Mouse (Mus musculus) liver, embryonic 11.5 days (tissue): ENCODE measurements around the gene Ddb2. TPM values are rescaled to one million over a fixed set of nuclear protein-coding genes. Genes with fewer than 3 reads are reported as not detected.
A peak's percentile ranks its signal among the peaks of the same experiment; 100 is the strongest.
"Not testable (repeated sequence)": the region's sequence is repeated elsewhere in the genome, so short reads cannot be mapped to it uniquely, and the experiment has no call there.

Source experiments
- ATAC-seq: fragments of 200-750 bp; cut with Nextera tagmentation; replicated peaks from 2 replicates; pipeline ENCODE4 v1.8.0; 2017; ENCODE audit warnings: moderate number of reproducible peaks, mild to moderate bottlenecking, moderate TSS enrichment, moderate library complexity; ENCODE audit not compliant: low FRiP score
- DNase-seq: peaks from one replicate; pipeline ENCODE4 v3.0.0-alpha.2; 2017; ENCODE audit warnings: low spot score
- H3K27ac ChIP-seq: fragments of 300-500 bp; sonication (generic); 2 replicates; pipeline ENCODE4 v1.5.1; 2014; ENCODE audit warnings: mild to moderate bottlenecking, low read depth, low read length, control low read depth
- H3K27me3 ChIP-seq: fragments of 300-500 bp; sonication (generic); replicated peaks from 2 replicates; pipeline ENCODE4 v1.6.1; 2014; ENCODE audit warnings: low read length, mixed read lengths; ENCODE audit not compliant: control insufficient read depth, insufficient read depth
- H3K36me3 ChIP-seq: fragments of 300-500 bp; sonication (generic); 2 replicates; pipeline ENCODE4 v1.6.1; 2014; ENCODE audit warnings: mild to moderate bottlenecking, low read length, moderate library complexity, mixed read lengths; ENCODE audit not compliant: control insufficient read depth, insufficient read depth
- H3K4me1 ChIP-seq: fragments of 300-500 bp; sonication (generic); replicated peaks from 2 replicates; pipeline ENCODE4 v1.6.1; 2014; ENCODE audit warnings: low read length, mixed read lengths; ENCODE audit not compliant: control insufficient read depth, insufficient read depth
- H3K4me2 ChIP-seq: fragments of 300-500 bp; sonication (generic); 2 replicates; pipeline ENCODE4 v1.6.1; 2014; ENCODE audit warnings: mild to moderate bottlenecking, control low read depth, moderate library complexity
- H3K4me3 ChIP-seq: fragments of 300-500 bp; sonication (generic); 2 replicates; pipeline ENCODE4 v1.5.1; 2014; ENCODE audit warnings: low read depth, low read length, control low read depth
- H3K9ac ChIP-seq: fragments of 300-500 bp; sonication (generic); 2 replicates; pipeline ENCODE4 v1.6.1; 2014; ENCODE audit warnings: low read depth, low read length, control low read depth
- H3K9me3 ChIP-seq: fragments of 300-500 bp; sonication (generic); 2 replicates; pipeline ENCODE4 v1.6.1; 2016; ENCODE audit warnings: low read length, inconsistent platforms, mixed read lengths; ENCODE audit not compliant: control insufficient read depth
- WGBS: fragments of 180-500 bp; shearing (Covaris S2); extraction: QIAGEN DNeasy Blood & Tissue Kit; methylation state at CpG from one replicate; pipeline ENCODE4 v1.1.7; 2014; 5-methylcytosine and 5-hydroxymethylcytosine counted together
- polyA plus RNA-seq: library from polyadenylated mRNA; unstranded; fragments of >200 nt; fragmentation: Nextera tagmentation; extraction: Ambion mirVana; gene quantifications from 2 replicates; pipeline ENCODE4 v1.2.1, GENCODE M21; 2014

Ddb2 gene
- polyA plus RNA-seq, 1 experiment from 2014 or later: 15.3 TPM

- WGBS: 47% methylated on average over 5 of the region's 5 CpGs
- H3K27me3 ChIP-seq: no peaks in the 10 kb centered on the region
- no peaks in the 10 kb centered on the region for H3K36me3 ChIP-seq
- no peak overlapping the region for H3K4me3 ChIP-seq
- no peak overlapping the region for H3K9ac ChIP-seq
- no peak overlapping the region for H3K4me2 ChIP-seq
- peak overlapping the region; percentile 36; the same call in 1 of the 2 replicates for H3K27ac ChIP-seq
- peaks cover 13% of the 10 kb centered on the region for H3K4me1 ChIP-seq
- no peak for DNase-seq
- peak; percentile 90 for ATAC-seq
- no peaks in the 10 kb centered on the region for H3K9me3 ChIP-seq
Observed at GRCm38 (mm10) chr2:91244557-91245228, 7.9 kb upstream of the Ddb2 start.

- Histone ChIP-seq H3K27ac (no peak overlapping the region), H3K4me2 (no peak overlapping the region), H3K36me3 (no peaks in the 10 kb centered on the region), H3K9ac (peak overlapping the region; percentile 12; the same call in 1 of the 2 replicates), H3K27me3 (no peaks in the 10 kb centered on the region), H3K4me1 (peaks cover 13% of the 10 kb centered on the region), H3K4me3 (no peak overlapping the region), H3K9me3 (no peaks in the 10 kb centered on the region)
- DNase-seq (no peak), ATAC-seq (no peak)
- 68% methylated on average over 3 of the region's 3 CpGs for WGBS
Observed at GRCm38 (mm10) chr2:91243416-91243815, 6.6 kb upstream of the Ddb2 start.

GRCm38 (mm10) chr2:91242547-91242946 lies 5.8 kb upstream of the Ddb2 start:
- Histone ChIP-seq H3K4me3 (no peak overlapping the region), H3K27ac (no peak overlapping the region), H3K4me2 (no peak overlapping the region), H3K4me1 (peaks cover 16% of the 10 kb centered on the region), H3K9ac (no peak overlapping the region), H3K9me3 (no peaks in the 10 kb centered on the region), H3K27me3 (no peaks in the 10 kb centered on the region), H3K36me3 (no peaks in the 10 kb centered on the region)
- DNase-seq (no peak), ATAC-seq (no peak)
- 49% methylated on average over 5 of the region's 5 CpGs for WGBS

DNA sequence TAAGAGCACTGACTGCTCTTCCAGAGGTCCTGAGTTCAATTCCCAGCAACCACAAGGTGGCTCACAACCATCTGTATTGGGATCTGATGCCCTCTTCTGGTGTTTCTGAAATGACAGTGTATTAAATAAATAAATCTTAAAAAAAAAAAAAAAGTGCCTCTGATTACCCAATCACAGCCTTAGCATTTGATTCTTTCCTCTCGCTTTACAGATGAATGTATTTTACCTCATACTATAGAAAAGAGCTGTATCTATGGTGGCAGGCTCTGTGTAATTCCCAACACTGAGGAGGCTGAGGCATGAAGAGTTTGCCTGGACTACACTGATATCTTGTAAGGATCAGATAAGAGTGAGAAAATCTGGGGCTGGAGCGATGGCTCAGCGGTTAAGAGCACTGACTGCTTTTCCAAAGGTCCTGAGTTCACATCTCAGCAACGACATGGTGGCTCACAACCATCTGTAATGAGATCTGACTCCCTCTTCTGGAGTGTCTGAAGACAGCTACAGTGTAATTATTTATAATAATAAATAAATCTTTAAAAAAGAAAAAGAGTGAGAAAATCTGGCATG lies 814 bp upstream of the Ddb2 start:
- not testable (repeated sequence) for DNase-seq, H3K9me3 ChIP-seq, H3K4me1 ChIP-seq, H3K27me3 ChIP-seq, H3K36me3 ChIP-seq
- Histone ChIP-seq H3K4me2 (peak overlapping the region; percentile 97), H3K4me3 (peak overlapping the region; percentile 78), H3K27ac (peak overlapping the region; percentile 97), H3K9ac (peak overlapping the region; percentile 67)
- peak; percentile 25; the same call in 1 of the 2 replicates for ATAC-seq
- 13% methylated on average over 4 of the region's 4 CpGs for WGBS

- no peak for DNase-seq
- ATAC-seq: no peak
- no peaks in the 10 kb centered on the region for H3K4me1 ChIP-seq
- no peaks in the 10 kb centered on the region for H3K36me3 ChIP-seq
- H3K27ac ChIP-seq: no peak overlapping the region
- no peak overlapping the region for H3K9ac ChIP-seq
- H3K4me2 ChIP-seq: no peak overlapping the region
- H3K9me3 ChIP-seq: no peaks in the 10 kb centered on the region
- H3K27me3 ChIP-seq: no peaks in the 10 kb centered on the region
- 79% methylated on average over 2 of the region's 2 CpGs for WGBS
- H3K4me3 ChIP-seq: no peak overlapping the region
Observed at GRCm38 (mm10) chr2:91229735-91230134, 7.0 kb downstream of the Ddb2 start.

GRCm38 (mm10) chr2:91223614-91224013 lies 13.2 kb downstream of the Ddb2 start:
- no peak for DNase-seq
- WGBS: 81% methylated on average over 2 of the region's 2 CpGs

DNA sequence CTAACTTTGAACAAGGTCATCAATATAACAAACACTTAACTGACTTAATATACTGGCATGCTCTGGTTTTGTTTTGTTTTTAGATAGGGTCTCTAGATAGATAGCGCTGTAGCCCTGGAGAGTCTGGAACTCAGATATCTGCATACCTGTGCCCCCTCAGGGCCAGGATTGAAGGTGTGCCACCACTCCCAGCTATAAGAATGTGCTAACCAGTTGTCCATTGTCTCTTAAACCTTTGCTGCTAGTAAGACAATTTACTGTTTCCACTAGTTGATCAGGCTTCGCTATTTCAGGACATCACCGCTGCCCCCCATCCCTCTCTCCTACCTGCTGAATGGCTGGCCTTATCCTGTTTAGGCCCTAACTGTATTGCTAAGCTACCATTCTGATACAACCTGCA lies 16.3 kb downstream of the Ddb2 start:
- no peak overlapping the region for H3K4me3 ChIP-seq
- DNase-seq (no peak), ATAC-seq (no peak)
- no peak overlapping the region for H3K4me2 ChIP-seq
- H3K4me1 ChIP-seq: no peaks in the 10 kb centered on the region; the same call in 1 of the 2 replicates
- 93% methylated on average over 3 of the region's 3 CpGs for WGBS
- H3K9ac ChIP-seq: no peak overlapping the region
- no peaks in the 10 kb centered on the region for H3K36me3 ChIP-seq
- no peaks in the 10 kb centered on the region for H3K9me3 ChIP-seq
- no peaks in the 10 kb centered on the region for H3K27me3 ChIP-seq
- H3K27ac ChIP-seq: no peak overlapping the region

More at GRCm38 (mm10) chr2:91223614-91224013, 13.2 kb downstream of the Ddb2 start:
- Histone ChIP-seq H3K27ac (no peak overlapping the region), H3K27me3 (no peaks in the 10 kb centered on the region), H3K4me2 (no peak overlapping the region), H3K4me1 (no peaks in the 10 kb centered on the region), H3K36me3 (no peaks in the 10 kb centered on the region), H3K4me3 (no peak overlapping the region), H3K9me3 (no peaks in the 10 kb centered on the region), H3K9ac (no peak overlapping the region)
- ATAC-seq: no peak

DNA sequence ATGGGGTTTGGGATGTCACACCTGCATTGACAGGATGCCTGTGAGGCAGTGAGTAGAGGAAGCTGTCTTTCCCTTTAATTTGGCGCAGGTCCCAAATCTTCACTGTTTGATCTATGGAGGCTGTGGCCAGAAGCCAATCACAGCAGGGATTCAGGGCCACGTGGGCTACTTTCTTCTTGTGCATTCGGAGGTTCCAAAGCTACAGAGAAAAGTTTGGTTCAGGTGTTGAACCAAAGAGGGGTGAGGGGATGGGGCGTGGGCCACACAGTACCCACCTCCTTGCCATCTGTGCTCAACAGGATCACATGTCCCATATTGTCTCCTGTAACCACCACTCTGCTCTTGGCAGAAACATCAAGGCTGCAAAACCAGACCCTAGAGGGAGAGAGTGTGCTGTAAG lies 19.8 kb downstream of the Ddb2 start:
- no peak overlapping the region for H3K4me3 ChIP-seq
- H3K36me3 ChIP-seq: peaks cover 3% of the 10 kb centered on the region
- H3K9me3 ChIP-seq: no peaks in the 10 kb centered on the region
- no peak overlapping the region for H3K9ac ChIP-seq
- H3K4me2 ChIP-seq: no peak overlapping the region
- ATAC-seq (no peak), DNase-seq (no peak)
- WGBS: 76% methylated on average over 4 of the region's 4 CpGs
- no peak overlapping the region for H3K27ac ChIP-seq
- no peaks in the 10 kb centered on the region; the same call in 1 of the 2 replicates for H3K4me1 ChIP-seq
- H3K27me3 ChIP-seq: no peaks in the 10 kb centered on the region

DNA sequence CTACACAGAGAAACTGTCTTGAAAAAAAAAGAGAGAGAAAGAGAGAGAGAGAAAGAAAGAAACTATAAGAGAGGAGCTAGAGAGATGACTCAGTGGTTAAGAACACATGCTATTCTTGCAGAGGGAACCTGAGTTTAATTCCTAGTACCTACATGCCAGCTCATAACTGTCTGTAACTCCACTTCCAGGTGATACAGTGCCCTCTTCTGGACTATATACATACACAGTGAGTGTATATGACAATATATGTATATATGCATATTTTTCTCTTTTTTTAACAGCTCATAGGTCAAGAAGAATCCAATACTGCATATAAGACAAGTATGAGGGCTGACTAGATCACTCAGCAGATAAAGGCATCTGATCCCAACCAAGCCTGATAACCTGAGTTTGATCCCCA lies 23.5 kb downstream of the Ddb2 start:
- ATAC-seq (no peak), DNase-seq (no peak)
- Histone ChIP-seq H3K27me3 (no peaks in the 10 kb centered on the region), H3K36me3 (peaks cover 17% of the 10 kb centered on the region), H3K27ac (no peak overlapping the region), H3K4me2 (no peak overlapping the region), H3K9me3 (no peaks in the 10 kb centered on the region), H3K4me3 (no peak overlapping the region), H3K4me1 (no peaks in the 10 kb centered on the region; the same call in 1 of the 2 replicates), H3K9ac (no peak overlapping the region)
